Mouse (Mus musculus): ENCODE results near the gene Pon1.

GRCm38 (mm10) chr6:5152185-5152584, 41.6 kb downstream of the Pon1 start:
- TF ChIP-seq CTCF (IDR thresholded peaks at IDR 0.05; ENCODE audit: control insufficient read depth, insufficient read depth, insufficient read length) = no peak
- TF ChIP-seq USF1 (IDR thresholded peaks at IDR 0.05; ENCODE audit: low read depth) = no peak
- TF ChIP-seq MAX (IDR thresholded peaks at IDR 0.05) = no peak
- no peak for TF ChIP-seq CEBPB (IDR thresholded peaks at IDR 0.05; ENCODE audit: low read depth)
